Mouse (Mus musculus) cortical plate, adult 2 months (tissue): ENCODE measurements around the gene Rsrc1. TPM values are rescaled to one million over a fixed set of nuclear protein-coding genes. Genes with fewer than 3 reads are reported as not detected.

Experiments used
- H3K27ac ChIP-seq: fragments of 200-500 bp; 2 replicates; pipeline ENCODE4 v1.5.1; 2012; ENCODE audit warnings: low read length, control low read depth, inconsistent platforms; ENCODE audit not compliant: insufficient read depth
- H3K4me1 ChIP-seq: fragments of 200-500 bp; 2 replicates; pipeline ENCODE4 v1.6.1; 2011; ENCODE audit warnings: low read length; ENCODE audit not compliant: control insufficient read depth, insufficient read depth
- H3K4me3 ChIP-seq: fragments of 200-500 bp; 2 replicates; pipeline ENCODE4 v1.5.1; 2011; ENCODE audit warnings: mild to moderate bottlenecking, low read length, control low read depth; ENCODE audit not compliant: insufficient read depth
- CTCF ChIP-seq: fragments of 200-500 bp; IDR thresholded peaks from 2 replicates; pipeline ENCODE4 v1.5.1; 2011; ENCODE audit warnings: mild to moderate bottlenecking, control low read depth, low read length; ENCODE audit not compliant: insufficient read depth; ENCODE audit errors: extremely low read depth
- POLR2A ChIP-seq: fragments of 200-500 bp; IDR thresholded peaks from 2 replicates; pipeline ENCODE4 v1.6.1; 2011; ENCODE audit warnings: mild to moderate bottlenecking, low read length, control low read depth; ENCODE audit not compliant: insufficient read depth; ENCODE audit errors: extremely low read depth
- polyA plus RNA-seq: library from polyadenylated mRNA; depleted of rRNA; stranded (reverse); fragments of >200 nt; gene quantifications from 2 replicates; pipeline ENCODE4 v1.2.3, GENCODE M21; 2012

Rsrc1 gene
- polyA plus RNA-seq, 1 experiment, result 20.5 TPM

DNA sequence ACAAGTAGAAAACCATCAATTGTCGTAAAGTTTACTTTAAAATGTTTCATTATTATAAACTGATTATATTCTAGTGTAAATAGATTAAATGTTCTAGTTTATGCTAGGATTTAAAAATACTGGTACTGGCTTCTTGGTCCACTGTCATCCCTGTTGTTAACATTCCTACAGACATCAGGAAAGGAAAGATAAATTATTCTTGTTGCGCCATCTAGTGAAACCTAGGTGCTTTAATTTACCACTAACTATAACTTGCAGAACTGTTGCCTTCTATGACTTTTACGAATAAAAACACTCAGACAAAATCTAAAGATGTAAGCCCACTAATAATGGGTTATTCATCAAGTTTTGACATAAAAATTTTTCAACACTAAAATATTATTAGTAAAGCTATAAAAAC is 286.3 kb downstream of the Rsrc1 start:
- H3K4me3 ChIP-seq, result no peak overlapping the region
- H3K4me1 ChIP-seq, result no peaks in the 10 kb centered on the region
- TF ChIP-seq POLR2A, result no peak
- TF ChIP-seq CTCF, result no peak
- no peak overlapping the region for H3K27ac ChIP-seq

DNA sequence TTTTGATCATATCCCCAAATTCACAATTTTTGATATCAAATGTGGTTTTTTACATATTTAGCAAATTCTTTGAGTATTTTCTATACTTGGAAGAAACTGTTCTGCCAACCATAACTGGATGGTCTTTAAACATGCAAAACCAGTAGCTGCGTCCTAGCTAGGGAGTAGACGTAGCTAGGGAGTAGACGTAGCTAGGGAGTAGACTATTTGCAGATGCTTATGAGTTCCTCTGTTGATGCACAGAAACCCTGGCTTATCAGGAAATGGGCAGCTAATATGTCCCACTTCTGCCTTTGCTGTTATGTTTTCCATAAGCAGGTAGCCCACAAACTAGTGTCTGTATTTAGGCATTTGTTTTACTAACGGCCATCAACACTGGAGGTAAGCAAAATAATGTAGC is 298.6 kb downstream of the Rsrc1 start:
- H3K4me1 ChIP-seq, result no peaks in the 10 kb centered on the region
- no peak overlapping the region for H3K4me3 ChIP-seq
- TF ChIP-seq POLR2A (no peak), CTCF (no peak)
- H3K27ac ChIP-seq, result no peak overlapping the region

GRCm38 (mm10) chr3:67280247-67280646 is 299.1 kb downstream of the Rsrc1 start:
- Histone ChIP-seq H3K4me1 (no peaks in the 10 kb centered on the region), H3K27ac (no peak overlapping the region), H3K4me3 (no peak overlapping the region)
- no peak for TF ChIP-seq POLR2A
- TF ChIP-seq CTCF, result no peak

- no peak overlapping the region for H3K4me3 ChIP-seq
- no peak overlapping the region for H3K27ac ChIP-seq
- H3K4me1 ChIP-seq, result no peaks in the 10 kb centered on the region
- TF ChIP-seq POLR2A, result no peak
- TF ChIP-seq CTCF, result no peak
These were observed 302.8 kb downstream of the Rsrc1 start for GRCm38 (mm10) chr3:67284039-67284438.

DNA sequence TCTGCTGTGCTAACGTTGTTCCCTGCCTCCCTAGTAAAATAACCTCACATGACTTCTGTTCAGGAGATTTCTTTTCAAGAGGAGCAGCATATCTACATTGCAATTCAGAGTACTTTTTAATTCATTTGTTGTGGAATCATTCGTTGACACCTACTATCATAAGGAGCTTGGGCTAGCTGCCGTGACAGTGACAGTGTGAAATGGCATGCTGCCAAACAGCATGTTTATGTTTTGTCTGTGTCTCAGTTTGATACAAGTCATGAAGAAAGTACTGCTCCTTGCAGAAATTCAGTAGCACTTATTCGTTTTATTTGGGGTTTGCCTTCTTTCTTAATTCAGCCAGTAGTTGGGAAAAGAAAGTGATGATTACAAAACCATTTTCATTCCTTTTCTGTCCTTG is 303.7 kb downstream of the Rsrc1 start:
- no peak overlapping the region for H3K27ac ChIP-seq
- TF ChIP-seq POLR2A, result no peak
- no peak for TF ChIP-seq CTCF
- no peak overlapping the region for H3K4me3 ChIP-seq
- H3K4me1 ChIP-seq, result no peaks in the 10 kb centered on the region

DNA sequence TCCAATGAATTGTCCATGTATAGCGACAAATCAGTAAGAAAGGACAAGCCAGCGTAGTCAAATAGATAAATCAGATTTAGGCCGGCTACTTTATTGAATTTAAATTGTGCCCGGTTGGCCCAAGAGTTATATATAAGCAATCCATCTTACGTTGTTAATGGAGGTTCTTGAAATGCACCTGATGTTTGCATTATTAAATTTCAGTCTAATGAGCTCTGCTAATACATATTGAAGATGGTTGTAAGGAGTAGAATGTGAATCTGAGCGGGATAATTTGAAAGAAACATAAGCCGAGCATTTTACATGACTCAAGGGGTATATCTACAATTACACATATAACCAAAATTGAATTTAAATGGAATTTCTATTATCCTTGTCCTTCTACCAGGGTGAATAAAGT is 307.5 kb downstream of the Rsrc1 start:
- no peak overlapping the region for H3K4me3 ChIP-seq
- no peaks in the 10 kb centered on the region for H3K4me1 ChIP-seq
- no peak overlapping the region for H3K27ac ChIP-seq
- TF ChIP-seq CTCF (no peak), POLR2A (no peak)

- no peak overlapping the region for H3K4me3 ChIP-seq
- no peak overlapping the region for H3K27ac ChIP-seq
- H3K4me1 ChIP-seq, result no peaks in the 10 kb centered on the region
- no peak for TF ChIP-seq POLR2A
- TF ChIP-seq CTCF, result no peak
These were observed 308.3 kb downstream of the Rsrc1 start for GRCm38 (mm10) chr3:67289482-67289881.

DNA sequence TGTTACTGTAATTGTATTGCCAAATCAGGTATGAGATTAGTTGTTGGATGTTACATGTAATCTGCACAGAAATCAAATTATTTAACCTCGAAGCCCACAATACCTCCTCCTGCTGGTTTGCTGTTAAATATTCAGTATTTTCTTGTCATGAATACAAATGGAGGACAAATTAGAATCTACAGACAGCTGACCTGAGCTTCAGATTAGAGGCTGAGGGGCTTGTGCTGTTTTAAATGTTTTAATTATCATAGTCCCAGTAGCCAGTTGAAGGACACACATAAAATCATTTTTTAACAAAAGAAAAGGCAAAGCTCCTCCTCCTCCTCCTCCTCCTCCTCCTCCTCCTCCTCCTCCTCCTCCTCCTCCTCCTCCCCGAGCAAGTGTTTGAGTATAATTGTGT is 327.5 kb downstream of the Rsrc1 start:
- Histone ChIP-seq H3K4me1 (no peaks in the 10 kb centered on the region), H3K27ac (no peak overlapping the region), H3K4me3 (no peak overlapping the region)
- TF ChIP-seq POLR2A (no peak), CTCF (no peak)

GRCm38 (mm10) chr3:67309644-67310311 is 328.6 kb downstream of the Rsrc1 start:
- H3K27ac ChIP-seq, result no peak overlapping the region
- H3K4me3 ChIP-seq, result no peak overlapping the region
- no peaks in the 10 kb centered on the region for H3K4me1 ChIP-seq
- TF ChIP-seq CTCF (no peak), POLR2A (no peak)

DNA sequence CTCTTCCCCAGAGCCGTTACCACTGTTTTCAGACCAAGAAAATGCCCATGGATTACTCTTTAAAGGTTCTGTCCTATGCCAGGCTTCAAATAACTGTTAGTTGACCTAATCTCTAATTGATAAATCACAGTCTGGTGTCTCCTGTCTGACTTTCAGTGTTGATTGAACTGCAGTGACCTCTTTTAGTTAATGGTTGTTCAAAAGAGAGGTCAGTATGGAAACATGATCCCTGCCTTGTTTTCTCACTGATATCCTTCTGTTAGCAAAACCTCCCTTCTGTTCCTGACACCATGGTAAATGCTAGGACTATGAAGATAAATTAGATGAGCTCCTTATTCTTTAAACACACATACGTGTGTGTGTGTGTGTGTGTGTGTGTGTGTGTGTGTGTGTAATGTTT is 330.2 kb downstream of the Rsrc1 start:
- Histone ChIP-seq H3K27ac (no peak overlapping the region), H3K4me3 (no peak overlapping the region), H3K4me1 (no peaks in the 10 kb centered on the region)
- TF ChIP-seq CTCF (no peak), POLR2A (no peak)

DNA sequence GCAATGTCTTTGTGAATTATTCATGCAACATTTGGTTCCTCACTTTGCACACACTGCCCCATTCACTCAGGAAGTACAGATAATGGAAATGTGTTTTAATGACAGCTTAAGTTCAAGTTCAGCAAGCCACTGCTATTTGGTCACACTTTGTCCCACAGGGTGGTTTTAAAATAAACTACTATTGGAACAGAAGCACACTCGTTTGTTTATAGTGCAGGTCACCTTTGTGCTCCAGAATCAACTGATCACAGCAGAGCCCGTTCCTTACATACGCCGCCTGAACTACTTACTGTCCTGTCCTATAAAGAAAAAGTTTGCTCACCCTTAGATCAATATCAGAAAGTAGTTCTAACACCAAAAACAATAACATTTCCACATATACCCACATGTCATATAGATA is 341.2 kb downstream of the Rsrc1 start:
- H3K27ac ChIP-seq, result no peak overlapping the region
- H3K4me1 ChIP-seq, result no peaks in the 10 kb centered on the region
- TF ChIP-seq CTCF (no peak), POLR2A (no peak)
- H3K4me3 ChIP-seq, result no peak overlapping the region
